Mouse (Mus musculus): ENCODE results near the gene Plekho1. TPM values are rescaled to one million over a fixed set of nuclear protein-coding genes. Genes with fewer than 3 reads are reported as not detected.
"Not testable (repeated sequence)": the region's sequence is repeated elsewhere in the genome, so short reads cannot be mapped to it uniquely, and the experiment has no call there.

The Plekho1 gene
- polyA plus RNA-seq, 1 experiment from 2014 or later: 91.9 TPM

GRCm38 (mm10) chr3:95988969-95989368, 6.8 kb downstream of the Plekho1 start:
- no peak overlapping the region for H3K4me2 ChIP-seq (replicated peaks)
- no peak overlapping the region for H3K27ac ChIP-seq
- peaks cover 51% of the 10 kb centered on the region for H3K4me1 ChIP-seq
- H3K9ac ChIP-seq: no peak overlapping the region
- ATAC-seq (ENCODE audit: low FRiP score, low read depth): no peak
- peaks cover 58% of the 10 kb centered on the region for H3K36me3 ChIP-seq
- no peak overlapping the region for H3K4me3 ChIP-seq
- H3K9me3 ChIP-seq: no peaks in the 10 kb centered on the region
- H3K27me3 ChIP-seq (replicated peaks): no peaks in the 10 kb centered on the region
- 67% methylated on average over 10 of the region's 10 CpGs for whole genome bisulfite sequencing

- no peak overlapping the region for H3K4me3 ChIP-seq
- no peak overlapping the region for H3K9ac ChIP-seq
- H3K4me2 ChIP-seq (replicated peaks): no peak overlapping the region
- H3K27ac ChIP-seq: no peak overlapping the region
- no peak for ATAC-seq (ENCODE audit: low FRiP score, low read depth)
- no peaks in the 10 kb centered on the region for H3K27me3 ChIP-seq (replicated peaks)
- H3K4me1 ChIP-seq: peaks cover 43% of the 10 kb centered on the region
- H3K36me3 ChIP-seq: peaks cover 58% of the 10 kb centered on the region
- H3K9me3 ChIP-seq: no peaks in the 10 kb centered on the region
- 91% methylated on average over 1 of the region's 1 CpGs for WGBS
These were observed 7.7 kb downstream of the Plekho1 start for GRCm38 (mm10) chr3:95988138-95988537.

DNA sequence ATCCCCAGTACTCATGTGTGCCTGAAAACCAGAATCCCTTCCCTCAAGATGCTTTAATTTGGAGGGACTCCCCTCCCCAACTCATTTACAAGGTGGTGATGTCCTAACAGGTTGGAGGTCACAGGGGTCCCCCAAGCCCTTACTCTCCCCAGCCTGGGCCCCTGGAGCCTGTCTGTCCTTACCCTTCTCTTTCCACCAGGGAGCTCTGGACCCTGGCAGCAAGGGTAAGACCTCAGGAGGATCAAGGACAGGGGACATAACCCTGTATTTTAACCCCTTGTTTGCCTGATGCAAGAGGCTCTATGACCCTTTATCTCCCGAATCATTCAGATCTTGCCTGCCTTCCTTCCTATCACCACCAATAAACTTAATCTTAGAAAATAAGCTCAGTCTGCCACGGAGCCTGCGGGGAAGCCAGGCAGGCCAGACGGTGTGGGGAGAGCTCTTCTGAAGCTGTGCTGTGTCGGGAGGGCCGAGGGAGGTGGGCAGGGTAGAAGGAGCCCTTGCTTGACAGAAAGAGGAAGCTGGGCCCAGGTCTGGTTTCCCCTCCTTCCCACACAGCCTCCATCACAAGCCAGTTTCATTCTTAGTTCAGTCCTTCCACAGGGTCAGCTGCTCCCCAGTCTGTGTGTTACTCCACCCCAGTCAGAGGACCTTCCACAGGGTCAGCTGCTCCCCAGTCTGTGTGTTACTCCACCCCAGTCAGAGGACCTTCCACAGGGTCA, 8.3 kb downstream of the Plekho1 start:
- WGBS: 74% methylated on average over 6 of the region's 6 CpGs
- Histone ChIP-seq H3K27ac (no peak overlapping the region), H3K36me3 (peaks cover 54% of the 10 kb centered on the region)

GRCm38 (mm10) chr3:95986984-95987383, 8.8 kb downstream of the Plekho1 start:
- peaks cover 31% of the 10 kb centered on the region for H3K4me1 ChIP-seq
- H3K27me3 ChIP-seq (replicated peaks): no peaks in the 10 kb centered on the region
- H3K27ac ChIP-seq: no peak overlapping the region
- no peaks in the 10 kb centered on the region for H3K9me3 ChIP-seq
- peaks cover 48% of the 10 kb centered on the region for H3K36me3 ChIP-seq
- no peak overlapping the region for H3K4me3 ChIP-seq
- WGBS: 79% methylated on average over 4 of the region's 4 CpGs
- H3K9ac ChIP-seq: no peak overlapping the region
- no peak for ATAC-seq (ENCODE audit: low FRiP score, low read depth)
- peak overlapping the region; percentile 54; the same call in 1 of the 2 replicates for H3K4me2 ChIP-seq (replicated peaks)

More for the DNA sequence above, 8.3 kb downstream of the Plekho1 start:
- ATAC-seq (ENCODE audit: low FRiP score, low read depth): no peak
- Histone ChIP-seq H3K4me2 (replicated peaks) (no peak overlapping the region), H3K4me3 (no peak overlapping the region), H3K4me1 (peaks cover 37% of the 10 kb centered on the region), H3K9me3 (no peaks in the 10 kb centered on the region), H3K9ac (no peak overlapping the region), H3K27me3 (replicated peaks) (no peaks in the 10 kb centered on the region)

GRCm38 (mm10) chr3:95986001-95986622, 9.7 kb downstream of the Plekho1 start:
- H3K9me3 ChIP-seq: no peaks in the 10 kb centered on the region
- H3K4me2 ChIP-seq (replicated peaks): peak overlapping the region; percentile 54
- H3K36me3 ChIP-seq: peaks cover 39% of the 10 kb centered on the region
- peak overlapping the region; percentile 89 for H3K27ac ChIP-seq
- H3K4me3 ChIP-seq: no peak overlapping the region; the same call in 1 of the 2 replicates
- peak overlapping the region; percentile 56 for H3K9ac ChIP-seq
- WGBS: 2% methylated on average over 21 of the region's 21 CpGs
- no peaks in the 10 kb centered on the region for H3K27me3 ChIP-seq (replicated peaks)
- ATAC-seq (ENCODE audit: low FRiP score, low read depth): peak; percentile 45; the same call in 1 of the 2 replicates
- peaks cover 25% of the 10 kb centered on the region for H3K4me1 ChIP-seq

DNA sequence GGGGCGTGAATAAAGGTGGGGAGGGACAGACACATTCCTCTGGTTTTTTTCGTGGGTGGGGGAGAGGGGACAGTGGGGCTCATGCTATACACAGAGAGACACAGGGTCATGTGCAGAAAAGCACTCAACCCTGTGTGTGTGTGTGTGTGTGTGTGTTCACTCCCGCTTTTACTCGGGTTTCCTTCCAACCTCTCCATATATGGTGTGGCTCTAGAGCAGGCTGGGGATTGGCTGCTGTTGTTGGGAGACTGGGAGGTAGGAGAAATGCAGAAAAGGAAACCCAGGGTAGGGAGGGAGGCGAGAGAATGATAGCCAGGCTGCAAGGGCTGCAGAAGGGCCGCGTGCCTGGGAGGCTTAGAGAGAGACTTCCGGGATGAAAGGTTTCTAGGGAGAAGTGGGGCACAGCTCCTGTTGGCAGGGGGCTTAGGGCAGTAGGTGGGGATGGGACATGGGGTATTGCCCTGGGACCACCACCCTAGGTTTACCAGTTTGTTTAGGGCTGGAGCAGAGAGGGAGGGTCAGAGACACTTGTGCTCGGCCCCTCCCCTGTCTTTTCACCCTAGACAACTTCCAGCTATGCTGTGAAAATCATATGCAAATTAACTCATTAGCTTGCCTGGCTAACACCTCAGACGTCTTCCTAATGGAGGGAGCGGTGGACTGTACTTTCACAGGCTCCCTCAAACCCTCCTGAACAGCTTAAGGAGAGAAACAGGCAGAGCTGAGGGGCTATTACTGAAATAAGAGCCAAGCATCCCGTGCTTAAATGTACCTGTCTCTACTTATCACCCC, 10.4 kb downstream of the Plekho1 start:
- Histone ChIP-seq H3K36me3 (peaks cover 32% of the 10 kb centered on the region), H3K27me3 (replicated peaks) (no peaks in the 10 kb centered on the region)
- 4% methylated on average over 12 of the region's 12 CpGs for WGBS

DNA sequence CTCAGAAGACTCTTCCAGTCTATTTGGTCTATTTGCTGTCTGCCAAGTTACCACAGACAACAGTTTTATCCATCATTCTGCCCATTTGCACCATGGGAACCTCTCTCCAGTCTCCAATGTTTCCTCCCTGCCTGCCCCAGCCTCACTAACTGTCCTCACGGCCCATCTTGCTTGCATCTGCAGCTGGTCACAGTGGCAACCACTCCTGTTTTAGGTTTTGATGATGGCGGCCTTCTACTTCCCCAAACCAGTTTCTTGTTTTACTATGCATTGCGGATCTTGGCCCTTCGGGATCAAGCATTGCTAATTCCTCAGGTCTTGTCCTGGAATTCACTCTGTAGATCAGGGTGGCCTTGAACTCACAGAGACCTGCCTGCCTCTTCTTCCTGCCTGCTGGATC, 13.7 kb downstream of the Plekho1 start:
- no peak overlapping the region for H3K9ac ChIP-seq
- peaks cover 25% of the 10 kb centered on the region for H3K4me1 ChIP-seq
- 88% methylated on average over 4 of the region's 4 CpGs for WGBS
- no peak for ATAC-seq (ENCODE audit: low FRiP score, low read depth)
- peaks cover 2% of the 10 kb centered on the region; the same call in 1 of the 2 replicates for H3K36me3 ChIP-seq
- H3K4me2 ChIP-seq (replicated peaks): no peak overlapping the region
- H3K9me3 ChIP-seq: no peaks in the 10 kb centered on the region
- H3K27ac ChIP-seq: no peak overlapping the region
- no peaks in the 10 kb centered on the region for H3K27me3 ChIP-seq (replicated peaks)
- H3K4me3 ChIP-seq: no peak overlapping the region

More for the DNA sequence above, 10.4 kb downstream of the Plekho1 start:
- peak; percentile 86 for ATAC-seq (ENCODE audit: low FRiP score, low read depth)
- H3K4me2 ChIP-seq (replicated peaks): peak overlapping the region; percentile 54
- H3K9me3 ChIP-seq: no peaks in the 10 kb centered on the region
- peak overlapping the region; percentile 89 for H3K27ac ChIP-seq
- H3K4me1 ChIP-seq: peaks cover 25% of the 10 kb centered on the region
- H3K4me3 ChIP-seq: no peak overlapping the region
- peak overlapping the region; percentile 56 for H3K9ac ChIP-seq

- Histone ChIP-seq H3K4me1 (peaks cover 10% of the 10 kb centered on the region), H3K4me3 (no peak overlapping the region), H3K4me2 (replicated peaks) (no peak overlapping the region), H3K27ac (no peak overlapping the region), H3K9ac (no peak overlapping the region), H3K9me3 (no peaks in the 10 kb centered on the region), H3K27me3 (replicated peaks) (no peaks in the 10 kb centered on the region), H3K36me3 (no peaks in the 10 kb centered on the region)
- 82% methylated on average over 12 of the region's 12 CpGs for WGBS
- ATAC-seq (ENCODE audit: low FRiP score, low read depth): no peak
These were observed 15.4 kb downstream of the Plekho1 start for GRCm38 (mm10) chr3:95980276-95980970.

DNA sequence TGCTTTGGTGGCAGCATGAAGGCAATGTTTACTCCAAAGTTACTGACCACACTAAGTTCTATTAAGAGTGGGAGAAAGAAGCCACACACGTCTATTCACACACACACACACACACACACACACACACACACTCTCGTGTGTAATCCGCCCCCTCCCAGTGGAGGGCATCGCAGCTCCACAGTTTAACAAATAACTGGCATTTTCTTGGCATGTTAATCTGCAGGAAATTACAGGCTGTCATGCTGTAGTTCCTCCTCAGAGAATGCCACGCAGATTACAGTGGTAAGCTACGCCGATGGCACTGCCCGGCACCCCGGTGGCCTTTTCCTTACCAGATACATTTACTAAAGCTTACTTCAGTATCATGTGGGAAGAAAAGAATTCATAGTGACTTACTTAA, 17.5 kb downstream of the Plekho1 start:
- no peaks in the 10 kb centered on the region for H3K27me3 ChIP-seq (replicated peaks)
- H3K36me3 ChIP-seq: no peaks in the 10 kb centered on the region
- H3K4me1 ChIP-seq: peaks cover 12% of the 10 kb centered on the region; the same call in 1 of the 2 replicates
- no peak overlapping the region for H3K9ac ChIP-seq
- no peak overlapping the region for H3K4me3 ChIP-seq
- H3K4me2 ChIP-seq (replicated peaks): no peak overlapping the region
- H3K27ac ChIP-seq: no peak overlapping the region
- H3K9me3 ChIP-seq: no peaks in the 10 kb centered on the region
- WGBS: 87% methylated on average over 9 of the region's 9 CpGs
- no peak for ATAC-seq (ENCODE audit: low FRiP score, low read depth)

DNA sequence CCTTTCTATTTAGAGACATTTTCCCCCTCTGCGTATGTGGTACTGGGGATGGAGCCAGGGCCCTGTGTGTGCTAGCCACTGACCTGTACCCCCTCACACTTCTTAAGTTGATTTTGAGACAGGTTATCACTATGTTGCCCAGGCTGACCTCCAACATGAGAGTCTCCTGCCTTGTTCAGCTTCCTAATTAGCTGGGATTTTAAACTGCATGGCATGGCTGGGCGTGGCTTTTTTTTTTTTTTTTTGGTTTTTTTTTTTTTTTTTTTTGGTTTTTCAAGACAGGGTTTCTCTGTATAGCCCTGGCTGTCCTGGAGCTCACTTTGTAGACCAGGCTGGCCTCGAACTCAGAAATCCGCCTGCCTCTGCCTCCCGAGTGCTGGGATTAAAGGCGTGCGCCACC, 18.2 kb downstream of the Plekho1 start:
- not testable (repeated sequence) for H3K9me3 ChIP-seq; H3K4me2 ChIP-seq (replicated peaks); H3K36me3 ChIP-seq; H3K4me3 ChIP-seq; ATAC-seq (ENCODE audit: low FRiP score, low read depth); H3K9ac ChIP-seq; H3K27ac ChIP-seq; H3K27me3 ChIP-seq (replicated peaks)
- peaks cover 18% of the 10 kb centered on the region; the same call in 1 of the 2 replicates for H3K4me1 ChIP-seq
- 97% methylated on average over 7 of the region's 7 CpGs for WGBS

DNA sequence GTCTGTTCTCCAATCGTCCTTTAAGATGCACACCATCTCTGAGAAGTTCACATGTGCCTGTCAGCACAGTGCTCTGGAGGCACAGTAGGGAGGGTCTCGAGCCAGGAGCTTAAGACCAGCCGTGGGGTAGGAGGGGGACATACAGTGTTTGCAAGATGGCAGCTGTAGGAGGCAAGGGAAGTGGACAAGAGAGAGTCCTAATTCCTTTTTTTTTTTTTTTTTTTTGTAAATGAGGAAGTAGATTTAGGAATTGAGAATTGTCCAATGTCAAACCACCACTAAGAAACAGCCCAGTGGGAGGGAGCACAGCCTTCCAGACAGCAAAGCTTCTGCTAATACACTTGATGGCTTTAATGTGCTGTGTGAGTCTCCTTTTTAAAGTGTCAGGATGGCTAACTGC, 18.7 kb downstream of the Plekho1 start:
- H3K4me2 ChIP-seq (replicated peaks): no peak overlapping the region
- no peak overlapping the region for H3K4me3 ChIP-seq
- no peaks in the 10 kb centered on the region for H3K9me3 ChIP-seq
- peaks cover 19% of the 10 kb centered on the region; the same call in 1 of the 2 replicates for H3K4me1 ChIP-seq
- H3K27me3 ChIP-seq (replicated peaks): no peaks in the 10 kb centered on the region
- 72% methylated on average over 3 of the region's 3 CpGs for WGBS
- H3K27ac ChIP-seq: no peak overlapping the region
- no peaks in the 10 kb centered on the region for H3K36me3 ChIP-seq
- ATAC-seq (ENCODE audit: low FRiP score, low read depth): no peak
- no peak overlapping the region for H3K9ac ChIP-seq
